Comparison of ENCODE assay signal across 21 mouse cellular contexts in the genomic region with DNA sequence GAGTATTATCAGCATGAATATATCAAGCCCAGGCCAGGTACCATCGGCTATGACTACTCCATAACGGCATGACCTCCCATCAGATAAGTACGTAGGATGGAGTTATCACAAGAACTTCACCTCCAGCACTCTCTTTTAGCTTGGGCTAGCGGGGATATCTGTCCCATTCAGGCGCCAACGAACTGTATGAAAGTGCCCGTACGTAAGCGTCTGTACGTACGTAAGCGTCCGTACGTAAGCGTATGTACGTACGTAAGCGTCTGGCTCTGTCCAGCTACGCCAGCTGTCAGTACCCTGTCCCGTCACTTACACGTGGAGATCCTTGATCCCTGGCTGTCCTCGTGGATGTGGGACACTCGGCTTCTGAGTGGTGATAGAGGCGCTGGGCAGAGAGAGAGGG. TPM values are rescaled to one million over a fixed set of nuclear protein-coding genes. Genes with fewer than 3 reads are reported as not detected.
DNase-seq lines count a peak whose midpoint lies in the region; ATAC-seq and TF ChIP-seq lines count a peak whose summit lies in the region.
"Had no signal": no experiment of that assay in that cellular context is flagged by ENCODE, and none has a peak within 500 bp of the region (broad histone marks: within the 10 kb centered on the region; RNA-seq: fewer than 3 reads in every experiment).

No protein-coding gene starts in this region.

- H3K9me3 ChIP-seq in liver, embryonic 15.5 days (replicated peaks), result no peaks in the 10 kb centered on the region
- no peaks in the 10 kb centered on the region for H3K9me3 ChIP-seq in forebrain, postnatal 0 days (ENCODE audit: low read length)
- H3K9me3 ChIP-seq in midbrain, embryonic 11.5 days (ENCODE audit: control insufficient read depth, low read length), result no peaks in the 10 kb centered on the region
- H3K9me3 ChIP-seq: embryonic facial prominence, embryonic 13.5 days; forebrain, embryonic 15.5 days; heart, embryonic 12.5 days; hindbrain, embryonic 10.5 days had no signal

- peak; percentile 64 for ATAC-seq in erythroid progenitor cell, adult 5-6 weeks (replicated peaks; ENCODE audit: low FRiP score, poor library complexity, severe bottlenecking)
- ATAC-seq in liver, embryonic 15.5 days (ENCODE audit: insufficient read depth), result peak; percentile 55
- ATAC-seq in megakaryocyte-erythroid progenitor cell, adult 5-6 weeks (replicated peaks; ENCODE audit: low FRiP score, low TSS enrichment, poor library complexity, severe bottlenecking), result peak; percentile 35
- ATAC-seq in forebrain, postnatal 0 days, result no peak
- ATAC-seq in midbrain, embryonic 11.5 days (ENCODE audit: low FRiP score), result no peak
- ATAC-seq: forebrain, embryonic 15.5 days had no signal

- intact Hi-C loops in left cerebral cortex, postnatal 10 days (cut with DNase I), result no loop called here

- no peak for TF ChIP-seq CTCF in thymus, adult 2 months (IDR thresholded peaks at IDR 0.05; ENCODE audit: borderline replicate concordance, control insufficient read depth, extremely low read depth, insufficient read depth, low read length, poor library complexity)
- no peak for TF ChIP-seq CTCF in forebrain, postnatal 0 days (IDR thresholded peaks at IDR 0.05; ENCODE audit: low read depth)

- peaks cover 82% of the 10 kb centered on the region for H3K4me1 ChIP-seq in thymus, adult 2 months (replicated peaks; ENCODE audit: control insufficient read depth, insufficient read depth, low read length)
- H3K4me1 ChIP-seq in liver, embryonic 15.5 days (replicated peaks), result peaks cover 69% of the 10 kb centered on the region
- no peaks in the 10 kb centered on the region for H3K4me1 ChIP-seq in forebrain, postnatal 0 days (ENCODE audit: insufficient read depth)
- peaks cover 5% of the 10 kb centered on the region for H3K4me1 ChIP-seq in midbrain, embryonic 11.5 days (ENCODE audit: control insufficient read depth, insufficient read depth, low read length)

- H3K9ac ChIP-seq in liver, embryonic 15.5 days, result no peak overlapping the region
- H3K9ac ChIP-seq in forebrain, postnatal 0 days, result no peak overlapping the region
- H3K9ac ChIP-seq in midbrain, embryonic 11.5 days (ENCODE audit: low read length), result no peak overlapping the region
- H3K9ac ChIP-seq: embryonic facial prominence, embryonic 13.5 days; forebrain, embryonic 15.5 days; heart, embryonic 12.5 days; hindbrain, embryonic 14.5 days had no signal

- H3K4me3 ChIP-seq in thymus, adult 2 months (ENCODE audit: control insufficient read depth, insufficient read depth, low read length), result peak overlapping the region; percentile 12
- peak overlapping the region; percentile 9; the same call in 1 of the 2 replicates for H3K4me3 ChIP-seq in liver, embryonic 15.5 days (replicated peaks)
- H3K4me3 ChIP-seq in forebrain, postnatal 0 days (ENCODE audit: low read depth, low read length), result no peak overlapping the region
- H3K4me3 ChIP-seq in midbrain, embryonic 11.5 days (ENCODE audit: low read depth, low read length), result no peak overlapping the region
- H3K4me3 ChIP-seq: embryonic facial prominence, embryonic 13.5 days; forebrain, embryonic 15.5 days; heart, adult 2 months; heart, embryonic 12.5 days; hindbrain, embryonic 10.5 days had no signal

- no peak for TF ChIP-seq POLR2A in thymus, adult 2 months (IDR thresholded peaks at IDR 0.05; ENCODE audit: control insufficient read depth, extremely low read depth, insufficient read depth, low read length, poor library complexity)

- peak overlapping the region; percentile 46 for H3K4me2 ChIP-seq in liver, embryonic 15.5 days
- H3K4me2 ChIP-seq in forebrain, postnatal 0 days (ENCODE audit: low read depth), result no peak overlapping the region
- no peak overlapping the region for H3K4me2 ChIP-seq in midbrain, embryonic 11.5 days
- H3K4me2 ChIP-seq: embryonic facial prominence, embryonic 13.5 days; forebrain, embryonic 15.5 days; heart, embryonic 12.5 days; hindbrain, embryonic 14.5 days had no signal

- peaks cover 15% of the 10 kb centered on the region for H3K36me3 ChIP-seq in thymus, adult 2 months (ENCODE audit: control insufficient read depth, insufficient read depth, low read length)
- H3K36me3 ChIP-seq in liver, embryonic 15.5 days (replicated peaks), result no peaks in the 10 kb centered on the region
- peaks cover 5% of the 10 kb centered on the region; the same call in 1 of the 2 replicates for H3K36me3 ChIP-seq in forebrain, postnatal 0 days (ENCODE audit: insufficient read depth)
- H3K36me3 ChIP-seq in midbrain, embryonic 11.5 days (ENCODE audit: control insufficient read depth, insufficient read depth, low read length), result no peaks in the 10 kb centered on the region
- H3K36me3 ChIP-seq: forebrain, embryonic 15.5 days; hindbrain, embryonic 10.5 days had no signal

- no peak for DNase-seq in thymus, adult 2 months
- no peak for DNase-seq in thymus, postnatal 36 days
- DNase-seq in left cerebral cortex, postnatal 10 days (ENCODE audit: extremely low spot score in 1 of 2, low spot score in 2 of 2), result no peak
- DNase-seq in forebrain, postnatal 0 days, result no peak
- DNase-seq in midbrain, embryonic 11.5 days (ENCODE audit: low spot score, missing footprints), result no peak
- DNase-seq: adrenal gland, postnatal 14 days; cerebellum, adult 18-20 months; cerebellum, adult 9-11 months; cerebellum, postnatal 36 days; gastrocnemius, postnatal 10 days; heart, adult 2 months had no signal

- no peaks in the 10 kb centered on the region for H3K27me3 ChIP-seq in thymus, adult 2 months (ENCODE audit: control insufficient read depth, insufficient read depth, low read length)
- no peaks in the 10 kb centered on the region for H3K27me3 ChIP-seq in liver, embryonic 15.5 days
- no peaks in the 10 kb centered on the region for H3K27me3 ChIP-seq in forebrain, postnatal 0 days (ENCODE audit: insufficient read depth, low read length)
- no peaks in the 10 kb centered on the region for H3K27me3 ChIP-seq in midbrain, embryonic 11.5 days (ENCODE audit: control insufficient read depth, insufficient read depth, low read length)
- H3K27me3 ChIP-seq: CH12.LX; embryonic facial prominence, embryonic 13.5 days; forebrain, embryonic 15.5 days; heart, embryonic 12.5 days had no signal

- WGBS in thymus, adult 2 months, result 96% methylated on average over 24 of the region's 24 CpGs
- WGBS in liver, embryonic 15.5 days (ENCODE audit: insufficient replicate concordance), result 48% methylated on average over 24 of the region's 24 CpGs
- WGBS in forebrain, postnatal 0 days, result 94% methylated on average over 24 of the region's 24 CpGs
- 94% methylated on average over 24 of the region's 24 CpGs for WGBS in midbrain, embryonic 11.5 days

- peak overlapping the region; percentile 89 for H3K27ac ChIP-seq in thymus, adult 2 months (ENCODE audit: control insufficient read depth, insufficient read depth, low read length)
- no peak overlapping the region; the same call in 1 of the 2 replicates for H3K27ac ChIP-seq in liver, embryonic 15.5 days (replicated peaks)
- H3K27ac ChIP-seq in forebrain, postnatal 0 days (ENCODE audit: low read depth, low read length), result no peak overlapping the region
- no peak overlapping the region for H3K27ac ChIP-seq in midbrain, embryonic 11.5 days (ENCODE audit: low read depth, low read length)
- H3K27ac ChIP-seq: embryonic facial prominence, embryonic 13.5 days; forebrain, embryonic 15.5 days; heart, adult 2 months; hindbrain, embryonic 10.5 days; hindbrain, embryonic 14.5 days had no signal

RNA-seq across cellular contexts. Expression of a gene that starts 15.6 kb away (rescaled TPM):
- polyA plus RNA-seq in thymus, adult 2 months (2012; rRNA removed), result 276 and 294 TPM in 2 replicates
- 3.8 TPM in 1 of 2 replicates, not detected in the other for total RNA-seq in erythroid progenitor cell, adult 5-6 weeks (2015; ENCODE audit: low replicate concordance)
- total RNA-seq in erythroid progenitor cell, adult 5-6 weeks (2017; ENCODE audit: low replicate concordance), result not detected in 2 replicates
- 0.10 and 0.18 TPM in 2 replicates for polyA plus RNA-seq in liver, embryonic 15.5 days (2015; fragmentation: Nextera tagmentation; extraction: Ambion mirVana)
- total RNA-seq in megakaryocyte-erythroid progenitor cell, adult 5-6 weeks (2014; fragmentation: Nextera tagmentation), result 0.87 TPM in 1 of 2 replicates, not detected in the other
- total RNA-seq in megakaryocyte-erythroid progenitor cell, adult 5-6 weeks (2017), result not detected in 2 replicates
- total RNA-seq in left cerebral cortex, postnatal 10 days (2021), result under 1 TPM; 0.20 to 0.54 TPM
- 0.14 and 0.15 TPM in 2 replicates for total RNA-seq in forebrain, postnatal 0 days (2014; rRNA removed)
- 0.18 and 0.34 TPM in 2 replicates for polyA plus RNA-seq in forebrain, postnatal 0 days (2015; fragmentation: Nextera tagmentation; extraction: Ambion mirVana)
- polyA plus RNA-seq in midbrain, embryonic 11.5 days (2014; fragmentation: Nextera tagmentation; extraction: Ambion mirVana), result 0.18 and 0.32 TPM in 2 replicates
- polyA plus RNA-seq: forebrain, embryonic 11.5 days had no signal

RNA-seq across cellular contexts. Expression of a gene that starts 21.0 kb away (rescaled TPM):
- polyA plus RNA-seq in thymus, adult 2 months (2012; rRNA removed), result 276 and 278 TPM in 2 replicates
- total RNA-seq in erythroid progenitor cell, adult 5-6 weeks (2015; ENCODE audit: low replicate concordance), result not detected in 2 replicates
- total RNA-seq in erythroid progenitor cell, adult 5-6 weeks (2017; ENCODE audit: low replicate concordance), result 3.9 TPM in 1 of 2 replicates, not detected in the other
- polyA plus RNA-seq in liver, embryonic 15.5 days (2015; fragmentation: Nextera tagmentation; extraction: Ambion mirVana), result 1.7 and 2.1 TPM in 2 replicates
- total RNA-seq in megakaryocyte-erythroid progenitor cell, adult 5-6 weeks (2014; fragmentation: Nextera tagmentation), result 12.0 and 13.1 TPM in 2 replicates
- 6.8 and 8.2 TPM in 2 replicates for total RNA-seq in megakaryocyte-erythroid progenitor cell, adult 5-6 weeks (2017)
- 10 to 100 TPM; 22.6 to 24.5 TPM for total RNA-seq in left cerebral cortex, postnatal 10 days (2021)
- 16.6 and 22.0 TPM in 2 replicates for total RNA-seq in forebrain, postnatal 0 days (2014; rRNA removed)
- polyA plus RNA-seq in forebrain, postnatal 0 days (2015; fragmentation: Nextera tagmentation; extraction: Ambion mirVana), result 6.5 and 8.7 TPM in 2 replicates
- 3.0 and 3.2 TPM in 2 replicates for polyA plus RNA-seq in midbrain, embryonic 11.5 days (2014; fragmentation: Nextera tagmentation; extraction: Ambion mirVana)

RNA-seq across cellular contexts. Expression of a gene that starts 31.6 kb away (rescaled TPM):
- polyA plus RNA-seq in thymus, adult 2 months (2012; rRNA removed), result 62.1 and 62.8 TPM in 2 replicates
- total RNA-seq in erythroid progenitor cell, adult 5-6 weeks (2015; ENCODE audit: low replicate concordance), result 122 and 124 TPM in 2 replicates
- total RNA-seq in erythroid progenitor cell, adult 5-6 weeks (2017; ENCODE audit: low replicate concordance), result 74.2 and 96.2 TPM in 2 replicates
- 101 and 106 TPM in 2 replicates for polyA plus RNA-seq in liver, embryonic 15.5 days (2015; fragmentation: Nextera tagmentation; extraction: Ambion mirVana)
- total RNA-seq in megakaryocyte-erythroid progenitor cell, adult 5-6 weeks (2014; fragmentation: Nextera tagmentation), result 91.5 and 112 TPM in 2 replicates
- 53.7 and 72.6 TPM in 2 replicates for total RNA-seq in megakaryocyte-erythroid progenitor cell, adult 5-6 weeks (2017)
- total RNA-seq in left cerebral cortex, postnatal 10 days (2021), result 100 to 1,000 TPM; 122 to 127 TPM
- 40.2 and 56.4 TPM in 2 replicates for total RNA-seq in forebrain, postnatal 0 days (2014; rRNA removed)
- polyA plus RNA-seq in forebrain, postnatal 0 days (2015; fragmentation: Nextera tagmentation; extraction: Ambion mirVana), result 123 and 135 TPM in 2 replicates
- polyA plus RNA-seq in midbrain, embryonic 11.5 days (2014; fragmentation: Nextera tagmentation; extraction: Ambion mirVana), result 32.6 and 33.6 TPM in 2 replicates

RNA-seq across cellular contexts. Expression of a gene that starts 41.1 kb away (rescaled TPM):
- polyA plus RNA-seq in thymus, adult 2 months (2012; rRNA removed), result 5.6 and 6.0 TPM in 2 replicates
- 4.2 and 5.0 TPM in 2 replicates for total RNA-seq in erythroid progenitor cell, adult 5-6 weeks (2015; ENCODE audit: low replicate concordance)
- total RNA-seq in erythroid progenitor cell, adult 5-6 weeks (2017; ENCODE audit: low replicate concordance), result 6.4 and 6.6 TPM in 2 replicates
- polyA plus RNA-seq in liver, embryonic 15.5 days (2015; fragmentation: Nextera tagmentation; extraction: Ambion mirVana), result 6.5 and 6.9 TPM in 2 replicates
- 28.7 and 37.9 TPM in 2 replicates for total RNA-seq in megakaryocyte-erythroid progenitor cell, adult 5-6 weeks (2014; fragmentation: Nextera tagmentation)
- 43.5 and 48.6 TPM in 2 replicates for total RNA-seq in megakaryocyte-erythroid progenitor cell, adult 5-6 weeks (2017)
- 10 to 100 TPM; 27.9 to 31.9 TPM for total RNA-seq in left cerebral cortex, postnatal 10 days (2021)
- 39.6 and 45.5 TPM in 2 replicates for total RNA-seq in forebrain, postnatal 0 days (2014; rRNA removed)
- 45.6 and 47.7 TPM in 2 replicates for polyA plus RNA-seq in forebrain, postnatal 0 days (2015; fragmentation: Nextera tagmentation; extraction: Ambion mirVana)
- polyA plus RNA-seq in midbrain, embryonic 11.5 days (2014; fragmentation: Nextera tagmentation; extraction: Ambion mirVana), result 56.4 and 57.4 TPM in 2 replicates

Comparison
In these comparisons a context has a peak if more than half of its experiments do, and no peak if none do; other contexts are left out.
1. H3K4me3 ChIP-seq: peak in thymus, adult 2 months (single experiment) and liver, embryonic 15.5 days (single experiment); none in forebrain, postnatal 0 days (single experiment) and midbrain, embryonic 11.5 days (single experiment).
2. ATAC-seq: peak in erythroid progenitor cell, adult 5-6 weeks (single experiment), liver, embryonic 15.5 days (single experiment) and megakaryocyte-erythroid progenitor cell, adult 5-6 weeks (single experiment); none in forebrain, postnatal 0 days (single experiment) and midbrain, embryonic 11.5 days (single experiment).